Mouse (Mus musculus): ENCODE measurements around the gene Nsfl1c. TPM values are rescaled to one million over a fixed set of nuclear protein-coding genes. Genes with fewer than 3 reads are reported as not detected.

The Nsfl1c gene
- polyA plus RNA-seq, 1 experiment from 2014 or later = 313 TPM

DNA sequence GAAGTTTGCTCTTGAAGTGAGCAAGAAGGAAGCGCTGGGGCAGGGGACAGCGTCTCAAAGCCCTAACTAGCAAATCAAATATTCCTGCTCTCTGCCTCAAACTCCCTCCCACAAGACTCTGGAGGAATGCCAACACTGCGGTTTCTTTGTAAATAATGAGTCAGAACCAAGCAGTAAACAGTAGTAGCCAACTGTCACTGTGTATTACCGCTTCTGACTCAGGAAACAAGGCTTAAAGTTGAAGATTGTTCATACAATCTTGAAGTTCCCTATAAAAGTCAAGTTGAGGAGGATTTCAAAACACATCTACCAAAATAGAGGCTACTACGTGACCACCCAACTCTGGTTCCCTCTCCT, 42.6 kb downstream of the Nsfl1c start:
- no peak overlapping the region for H3K9ac ChIP-seq (ENCODE audit: low read length)
- WGBS = 80% methylated on average over 5 of the region's 5 CpGs
- DNase-seq (ENCODE audit: low spot score) = no peak
- H3K4me2 ChIP-seq (ENCODE audit: low read depth, severe bottlenecking) = no peak overlapping the region
- no peaks in the 10 kb centered on the region for H3K36me3 ChIP-seq (ENCODE audit: control insufficient read depth, insufficient read depth, low read length)
- no peaks in the 10 kb centered on the region for H3K27me3 ChIP-seq (ENCODE audit: control insufficient read depth, insufficient read depth, low read length)
- no peaks in the 10 kb centered on the region for H3K9me3 ChIP-seq (ENCODE audit: control insufficient read depth, low read length)
- 0 out of 2 replicates have a peak, but pooled peaks cover 2% of the 10 kb centered on the region for H3K4me1 ChIP-seq (ENCODE audit: control insufficient read depth, insufficient read depth, low read length)
- no peak overlapping the region for H3K27ac ChIP-seq (replicated peaks; ENCODE audit: low read depth, low read length)
- ATAC-seq (ENCODE audit: insufficient number of reproducible peaks, low FRiP score, low TSS enrichment, low read depth) = no peak
- H3K4me3 ChIP-seq (ENCODE audit: low read depth, low read length) = no peak overlapping the region

DNA sequence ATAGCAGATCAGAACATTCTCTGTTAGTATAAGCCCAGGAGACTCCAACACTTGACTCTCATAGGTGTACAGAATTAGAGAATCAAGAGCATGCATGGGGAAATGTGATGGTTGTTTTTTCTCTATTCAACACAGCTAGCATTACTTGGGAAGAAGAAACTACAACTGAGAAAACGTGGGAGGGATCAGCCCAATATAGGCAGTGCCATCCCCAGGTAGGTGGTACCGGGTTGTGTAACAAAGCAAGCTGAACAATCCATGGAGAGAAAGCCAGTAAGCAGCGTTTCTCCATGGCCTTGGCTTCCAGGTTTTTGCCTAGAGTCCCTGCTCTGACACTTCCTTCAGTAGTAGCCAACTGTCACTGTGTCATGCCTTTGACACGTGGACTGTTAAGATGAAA, 44.7 kb downstream of the Nsfl1c start:
- WGBS = 57% methylated on average over 4 of the region's 4 CpGs
- H3K27ac ChIP-seq (replicated peaks; ENCODE audit: low read depth, low read length) = no peak overlapping the region

DNA sequence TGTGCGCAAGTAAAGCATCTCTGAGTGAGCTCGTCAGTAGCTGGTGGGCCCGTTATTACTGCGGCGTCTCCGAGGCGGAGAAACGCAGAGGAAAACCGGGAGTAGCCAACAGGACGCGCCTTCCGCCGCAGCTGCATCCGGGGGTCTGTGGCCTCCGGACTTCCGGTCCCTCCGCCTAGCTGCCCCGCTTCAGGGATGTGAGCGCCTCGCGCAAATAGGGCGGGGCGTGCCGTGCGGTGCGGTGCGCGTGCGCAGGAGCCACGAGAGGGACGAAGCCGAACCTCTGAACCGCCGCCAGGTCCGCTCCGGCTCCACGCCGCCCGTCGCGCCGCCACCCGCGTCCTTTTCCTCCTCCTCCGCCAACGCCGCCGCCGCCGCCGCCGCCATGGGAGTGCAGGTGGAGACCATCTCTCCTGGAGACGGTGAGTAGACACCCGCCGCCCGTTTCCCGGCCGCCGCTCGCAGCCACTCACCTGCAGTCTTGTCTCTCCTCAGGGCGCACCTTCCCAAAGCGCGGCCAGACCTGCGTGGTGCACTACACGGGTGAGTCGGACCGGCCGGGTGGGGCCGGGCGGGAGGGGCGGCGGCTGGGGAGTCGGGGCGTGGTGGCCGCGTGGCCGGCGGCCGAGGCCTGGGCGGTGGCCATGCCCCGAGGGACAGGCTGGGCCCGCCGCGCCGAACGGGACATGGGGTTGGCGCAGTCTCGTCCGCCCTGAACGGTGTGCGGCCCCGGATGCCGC, 48.5 kb downstream of the Nsfl1c start, which contains the start of gene Fkbp1a:
Gene Fkbp1a, plus strand, starts transcription at position 161 of the 740 bp plus-strand sequence.
- WGBS = under 1% methylated on average over 85 of the region's 93 CpGs
- peak; percentile 97 for DNase-seq (ENCODE audit: low spot score)
- Histone ChIP-seq H3K27ac (replicated peaks; ENCODE audit: low read depth, low read length) (peak within 1 kb of the TSS; percentile 86), H3K9ac (ENCODE audit: low read length) (peak within 1 kb of the TSS; percentile 95), H3K27me3 (ENCODE audit: control insufficient read depth, insufficient read depth, low read length) (no peaks in the 10 kb centered on the region), H3K4me1 (ENCODE audit: control insufficient read depth, insufficient read depth, low read length) (peaks cover 13% of the 10 kb centered on the region; the same call in 1 of the 2 replicates), H3K9me3 (ENCODE audit: control insufficient read depth, low read length) (no peaks in the 10 kb centered on the region), H3K36me3 (ENCODE audit: control insufficient read depth, insufficient read depth, low read length) (peaks cover 2% of the 10 kb centered on the region; the same call in 1 of the 2 replicates), H3K4me3 (ENCODE audit: low read depth, low read length) (peak within 1 kb of the TSS; percentile 93), H3K4me2 (ENCODE audit: low read depth, severe bottlenecking) (peak within 1 kb of the TSS; percentile 81)
- ATAC-seq (ENCODE audit: insufficient number of reproducible peaks, low FRiP score, low TSS enrichment, low read depth) = peak; percentile 95

More for the DNA sequence above, 44.7 kb downstream of the Nsfl1c start:
- H3K9ac ChIP-seq (ENCODE audit: low read length) = no peak overlapping the region
- no peaks in the 10 kb centered on the region for H3K27me3 ChIP-seq (ENCODE audit: control insufficient read depth, insufficient read depth, low read length)
- DNase-seq (ENCODE audit: low spot score) = no peak
- no peak overlapping the region for H3K4me2 ChIP-seq (ENCODE audit: low read depth, severe bottlenecking)
- peaks cover 7% of the 10 kb centered on the region; the same call in 1 of the 2 replicates for H3K4me1 ChIP-seq (ENCODE audit: control insufficient read depth, insufficient read depth, low read length)
- H3K9me3 ChIP-seq (ENCODE audit: control insufficient read depth, low read length) = no peaks in the 10 kb centered on the region
- ATAC-seq (ENCODE audit: insufficient number of reproducible peaks, low FRiP score, low TSS enrichment, low read depth) = no peak
- H3K36me3 ChIP-seq (ENCODE audit: control insufficient read depth, insufficient read depth, low read length) = no peaks in the 10 kb centered on the region
- no peak overlapping the region for H3K4me3 ChIP-seq (ENCODE audit: low read depth, low read length)

DNA sequence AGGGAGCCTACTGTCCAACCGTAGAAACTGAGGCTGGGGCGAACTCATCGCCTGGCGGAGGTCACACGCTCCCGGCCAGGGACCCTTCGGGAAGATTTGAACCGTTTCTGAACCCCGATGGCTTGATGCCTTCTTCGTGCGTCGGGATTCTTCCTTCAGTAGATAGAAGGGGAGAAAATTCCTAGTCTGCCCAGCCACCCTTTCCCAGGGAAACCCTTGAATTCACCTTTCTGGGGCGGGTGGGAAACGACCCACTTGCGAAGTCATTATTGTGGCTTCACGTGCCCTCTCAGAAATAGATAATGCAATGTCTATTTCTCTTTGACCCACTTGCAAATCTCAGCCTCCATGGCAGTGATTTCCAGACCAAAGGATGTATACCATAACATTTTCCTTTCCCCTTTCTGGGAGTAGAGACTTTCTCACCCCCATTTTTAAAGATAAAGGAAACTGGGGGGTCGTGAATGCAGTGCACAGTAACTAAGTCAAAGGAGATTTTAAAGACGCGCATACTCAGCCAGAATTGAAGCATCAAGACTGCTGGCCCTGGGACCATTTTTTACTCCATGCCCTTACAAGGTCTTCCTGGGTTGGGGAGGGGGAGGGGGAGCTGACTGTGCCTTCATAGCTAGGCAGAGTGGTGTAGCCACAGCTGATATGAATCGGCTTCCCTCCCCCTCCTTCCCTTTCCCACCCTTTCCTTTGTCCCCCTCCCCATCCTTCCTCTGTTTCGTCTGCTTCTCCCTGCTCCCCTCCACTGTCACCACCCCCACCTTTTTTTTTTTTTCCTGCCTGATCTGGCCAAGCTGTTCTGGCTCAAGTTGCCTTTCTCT, 49.3 kb downstream of the Nsfl1c start:
- 2% methylated on average over 21 of the region's 21 CpGs for WGBS
- H3K9me3 ChIP-seq (ENCODE audit: control insufficient read depth, low read length) = no peaks in the 10 kb centered on the region
- 0 out of 2 replicates have a peak, but pooled peaks have one; percentile 7 for ATAC-seq (ENCODE audit: insufficient number of reproducible peaks, low FRiP score, low TSS enrichment, low read depth)
- peak; percentile 39 for DNase-seq (ENCODE audit: low spot score)
- H3K4me1 ChIP-seq (ENCODE audit: control insufficient read depth, insufficient read depth, low read length) = peaks cover 13% of the 10 kb centered on the region; the same call in 1 of the 2 replicates
- H3K4me3 ChIP-seq (ENCODE audit: low read depth, low read length) = peak overlapping the region; percentile 93
- peak overlapping the region; percentile 95 for H3K9ac ChIP-seq (ENCODE audit: low read length)
- H3K4me2 ChIP-seq (ENCODE audit: low read depth, severe bottlenecking) = peak overlapping the region; percentile 81
- no peak overlapping the region for H3K27ac ChIP-seq (replicated peaks; ENCODE audit: low read depth, low read length)
- H3K36me3 ChIP-seq (ENCODE audit: control insufficient read depth, insufficient read depth, low read length) = peaks cover 5% of the 10 kb centered on the region; the same call in 1 of the 2 replicates
- no peaks in the 10 kb centered on the region for H3K27me3 ChIP-seq (ENCODE audit: control insufficient read depth, insufficient read depth, low read length)

DNA sequence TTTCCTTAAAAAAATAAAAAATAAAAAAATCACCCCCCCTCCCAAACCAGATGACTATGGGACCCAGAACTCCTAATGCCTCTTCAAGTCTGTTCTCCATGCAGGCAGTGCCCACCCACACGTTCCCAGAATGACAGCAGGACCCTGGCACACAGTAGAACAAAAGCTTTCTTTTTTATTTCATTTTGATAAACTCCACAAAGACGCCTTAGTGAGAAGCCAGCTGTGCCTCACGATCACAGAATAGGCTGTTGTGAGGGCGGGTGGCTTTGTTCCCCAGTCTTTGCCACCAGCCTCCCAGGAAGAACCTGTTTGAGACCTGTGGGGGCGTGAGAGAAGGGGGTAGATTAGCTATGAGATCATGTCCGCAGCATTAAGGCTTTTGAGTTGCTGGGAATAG, 50.7 kb downstream of the Nsfl1c start:
- DNase-seq (ENCODE audit: low spot score) (no peak), ATAC-seq (ENCODE audit: insufficient number of reproducible peaks, low FRiP score, low TSS enrichment, low read depth) (no peak)
- Histone ChIP-seq H3K27ac (replicated peaks; ENCODE audit: low read depth, low read length) (no peak overlapping the region), H3K4me1 (ENCODE audit: control insufficient read depth, insufficient read depth, low read length) (peaks cover 13% of the 10 kb centered on the region; the same call in 1 of the 2 replicates), H3K9ac (ENCODE audit: low read length) (no peak overlapping the region), H3K36me3 (ENCODE audit: control insufficient read depth, insufficient read depth, low read length) (peaks cover 5% of the 10 kb centered on the region; the same call in 1 of the 2 replicates), H3K27me3 (ENCODE audit: control insufficient read depth, insufficient read depth, low read length) (no peaks in the 10 kb centered on the region), H3K9me3 (ENCODE audit: control insufficient read depth, low read length) (no peaks in the 10 kb centered on the region), H3K4me3 (ENCODE audit: low read depth, low read length) (no peak overlapping the region), H3K4me2 (ENCODE audit: low read depth, severe bottlenecking) (no peak overlapping the region)
- WGBS = 90% methylated on average over 6 of the region's 6 CpGs

DNA sequence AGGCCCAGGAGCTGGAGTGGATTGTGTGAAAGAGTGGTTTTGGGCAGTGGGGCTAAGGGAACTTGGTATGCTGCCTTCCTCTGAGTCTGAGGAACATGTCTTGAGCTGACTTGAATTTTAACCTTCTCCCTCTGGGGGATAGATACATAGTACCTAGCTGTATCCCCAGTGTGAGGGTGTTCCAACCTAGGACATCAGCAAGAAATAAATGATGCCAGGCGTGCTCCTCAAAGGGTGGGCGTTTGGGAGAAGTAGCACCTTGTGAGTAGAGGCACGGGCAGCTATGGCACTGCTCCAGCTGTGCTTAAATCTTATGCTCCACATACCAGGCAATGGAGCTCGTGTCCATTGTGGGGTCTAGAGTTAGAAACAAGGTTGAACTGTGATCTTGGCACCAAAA, 52.6 kb downstream of the Nsfl1c start:
- Histone ChIP-seq H3K9ac (ENCODE audit: low read length) (no peak overlapping the region), H3K36me3 (ENCODE audit: control insufficient read depth, insufficient read depth, low read length) (peaks cover 8% of the 10 kb centered on the region; the same call in 1 of the 2 replicates), H3K27me3 (ENCODE audit: control insufficient read depth, insufficient read depth, low read length) (no peaks in the 10 kb centered on the region), H3K4me3 (ENCODE audit: low read depth, low read length) (no peak overlapping the region), H3K4me1 (ENCODE audit: control insufficient read depth, insufficient read depth, low read length) (peaks cover 11% of the 10 kb centered on the region; the same call in 1 of the 2 replicates), H3K27ac (replicated peaks; ENCODE audit: low read depth, low read length) (no peak overlapping the region), H3K9me3 (ENCODE audit: control insufficient read depth, low read length) (no peaks in the 10 kb centered on the region), H3K4me2 (ENCODE audit: low read depth, severe bottlenecking) (no peak overlapping the region)
- ATAC-seq (ENCODE audit: insufficient number of reproducible peaks, low FRiP score, low TSS enrichment, low read depth) (no peak), DNase-seq (ENCODE audit: low spot score) (no peak)
- 90% methylated on average over 4 of the region's 4 CpGs for WGBS

DNA sequence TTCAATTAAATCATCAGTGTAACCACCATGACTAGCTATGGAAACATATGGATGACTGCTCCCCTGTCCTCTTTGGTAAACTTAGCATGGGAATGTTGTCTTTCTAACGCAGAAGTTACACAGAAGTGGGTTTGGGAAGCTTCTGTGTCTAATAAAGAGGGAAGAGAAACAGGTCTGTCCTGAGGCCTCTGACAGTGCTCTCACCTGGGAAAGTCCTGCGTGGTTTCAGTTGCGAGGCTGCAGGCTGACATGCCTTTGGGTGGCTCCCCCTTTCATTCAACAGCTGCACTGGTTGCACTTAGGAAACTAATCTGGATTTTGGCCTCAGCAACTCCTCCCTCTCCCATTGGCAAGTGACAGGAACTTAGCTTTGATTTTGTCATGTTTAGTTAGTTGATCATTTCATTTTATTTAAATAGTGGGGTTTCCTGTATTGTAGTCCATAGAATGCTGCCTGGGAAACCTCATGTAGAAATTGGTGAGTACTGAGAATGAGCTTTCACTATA, 55.7 kb downstream of the Nsfl1c start:
- no peaks in the 10 kb centered on the region for H3K4me1 ChIP-seq (ENCODE audit: control insufficient read depth, insufficient read depth, low read length)
- no peaks in the 10 kb centered on the region for H3K9me3 ChIP-seq (ENCODE audit: control insufficient read depth, low read length)
- 91% methylated on average over 3 of the region's 3 CpGs for WGBS
- H3K27me3 ChIP-seq (ENCODE audit: control insufficient read depth, insufficient read depth, low read length) = no peaks in the 10 kb centered on the region
- peaks cover 11% of the 10 kb centered on the region; the same call in 1 of the 2 replicates for H3K36me3 ChIP-seq (ENCODE audit: control insufficient read depth, insufficient read depth, low read length)
- H3K4me2 ChIP-seq (ENCODE audit: low read depth, severe bottlenecking) = no peak overlapping the region
- no peak overlapping the region for H3K4me3 ChIP-seq (ENCODE audit: low read depth, low read length)
- H3K27ac ChIP-seq (replicated peaks; ENCODE audit: low read depth, low read length) = no peak overlapping the region
- no peak overlapping the region for H3K9ac ChIP-seq (ENCODE audit: low read length)
- DNase-seq (ENCODE audit: low spot score) (no peak), ATAC-seq (ENCODE audit: insufficient number of reproducible peaks, low FRiP score, low TSS enrichment, low read depth) (no peak)
